Mouse (Mus musculus): ENCODE data around the gene Fam90a1a. TPM values are rescaled to one million over a fixed set of nuclear protein-coding genes. Genes with fewer than 3 reads are reported as not detected.
"Not testable (repeated sequence)": the region's sequence is repeated elsewhere in the genome, so short reads cannot be mapped to it uniquely, and the experiment has no call there.

Gene Fam90a1a
- not detected in 2 replicates for polyA plus RNA-seq (2015; fragmentation: Nextera tagmentation; extraction: Ambion mirVana)

GRCm38 (mm10) chr8:21958414-21958813 lies at the start of gene Fam90a1a:
Fam90a1a (plus strand) TSS chr8:21958714.
- no peaks in the 10 kb centered on the region for H3K27me3 ChIP-seq (replicated peaks)
- no peaks in the 10 kb centered on the region for H3K36me3 ChIP-seq
- no peaks in the 10 kb centered on the region for H3K4me1 ChIP-seq
- ATAC-seq (ENCODE audit: extremely low read depth, insufficient number of reproducible peaks, low FRiP score, low TSS enrichment): no peak
- H3K4me3 ChIP-seq: no peak within 1 kb of the TSS
- no peaks in the 10 kb centered on the region for H3K9me3 ChIP-seq
- WGBS: 81% methylated on average over 2 of the region's 2 CpGs
- no peak within 1 kb of the TSS for H3K9ac ChIP-seq
- no peak within 1 kb of the TSS for H3K27ac ChIP-seq (replicated peaks)
- no peak within 1 kb of the TSS for H3K4me2 ChIP-seq

- H3K27ac ChIP-seq (replicated peaks): no peak overlapping the region
- 15% methylated on average over 1 of the region's 1 CpGs for WGBS
- no peaks in the 10 kb centered on the region for H3K27me3 ChIP-seq (replicated peaks)
- H3K4me2 ChIP-seq: no peak overlapping the region
- no peaks in the 10 kb centered on the region for H3K36me3 ChIP-seq
- no peak overlapping the region for H3K4me3 ChIP-seq
- no peaks in the 10 kb centered on the region for H3K4me1 ChIP-seq
- ATAC-seq (ENCODE audit: extremely low read depth, insufficient number of reproducible peaks, low FRiP score, low TSS enrichment): no peak
- H3K9ac ChIP-seq: no peak overlapping the region
- H3K9me3 ChIP-seq: no peaks in the 10 kb centered on the region
Observed at GRCm38 (mm10) chr8:21911931-21912330, 46.6 kb upstream of the Fam90a1a start.

- Histone ChIP-seq H3K36me3 (no peaks in the 10 kb centered on the region), H3K4me1 (no peaks in the 10 kb centered on the region), H3K4me3 (no peak overlapping the region), H3K27me3 (replicated peaks) (no peaks in the 10 kb centered on the region), H3K9ac (no peak overlapping the region), H3K9me3 (no peaks in the 10 kb centered on the region), H3K4me2 (no peak overlapping the region), H3K27ac (replicated peaks) (no peak overlapping the region)
- 36% methylated on average over 2 of the region's 2 CpGs for WGBS
- no peak for ATAC-seq (ENCODE audit: extremely low read depth, insufficient number of reproducible peaks, low FRiP score, low TSS enrichment)
Observed at GRCm38 (mm10) chr8:21912554-21912953, 46.0 kb upstream of the Fam90a1a start.

GRCm38 (mm10) chr8:21915625-21916024 lies 42.9 kb upstream of the Fam90a1a start:
- no peak overlapping the region for H3K4me3 ChIP-seq
- no peaks in the 10 kb centered on the region for H3K4me1 ChIP-seq
- H3K4me2 ChIP-seq: no peak overlapping the region
- WGBS: 75% methylated on average over 3 of the region's 3 CpGs
- H3K9ac ChIP-seq: no peak overlapping the region
- no peak overlapping the region for H3K27ac ChIP-seq (replicated peaks)
- no peak for ATAC-seq (ENCODE audit: extremely low read depth, insufficient number of reproducible peaks, low FRiP score, low TSS enrichment)
- no peaks in the 10 kb centered on the region for H3K9me3 ChIP-seq
- no peaks in the 10 kb centered on the region for H3K27me3 ChIP-seq (replicated peaks)
- no peaks in the 10 kb centered on the region for H3K36me3 ChIP-seq

- 75% methylated on average over 3 of the region's 3 CpGs for WGBS
- not testable (repeated sequence) for H3K4me2 ChIP-seq
Observed at GRCm38 (mm10) chr8:21930754-21931153, 27.8 kb upstream of the Fam90a1a start.

GRCm38 (mm10) chr8:21932610-21933009 lies 25.9 kb upstream of the Fam90a1a start, which contains the start of gene Defb15:
Defb15 (minus strand) TSS chr8:21932710.
- Histone ChIP-seq H3K4me3 (no peak within 1 kb of the TSS), H3K9me3 (no peaks in the 10 kb centered on the region), H3K36me3 (no peaks in the 10 kb centered on the region), H3K4me1 (no peaks in the 10 kb centered on the region), H3K4me2 (no peak within 1 kb of the TSS), H3K27me3 (replicated peaks) (no peaks in the 10 kb centered on the region), H3K27ac (replicated peaks) (no peak within 1 kb of the TSS), H3K9ac (no peak within 1 kb of the TSS)
- 85% methylated on average over 6 of the region's 6 CpGs for WGBS
- ATAC-seq (ENCODE audit: extremely low read depth, insufficient number of reproducible peaks, low FRiP score, low TSS enrichment): no peak

More at GRCm38 (mm10) chr8:21930754-21931153, 27.8 kb upstream of the Fam90a1a start:
- ATAC-seq (ENCODE audit: extremely low read depth, insufficient number of reproducible peaks, low FRiP score, low TSS enrichment); H3K4me1 ChIP-seq; H3K4me3 ChIP-seq; H3K9ac ChIP-seq; H3K9me3 ChIP-seq; H3K27me3 ChIP-seq (replicated peaks); H3K36me3 ChIP-seq; H3K27ac ChIP-seq (replicated peaks): not testable (repeated sequence)

- H3K9ac ChIP-seq; H3K4me2 ChIP-seq; H3K4me3 ChIP-seq; H3K9me3 ChIP-seq; H3K27ac ChIP-seq (replicated peaks); H3K36me3 ChIP-seq; H3K4me1 ChIP-seq; H3K27me3 ChIP-seq (replicated peaks); ATAC-seq (ENCODE audit: extremely low read depth, insufficient number of reproducible peaks, low FRiP score, low TSS enrichment): not testable (repeated sequence)
- 59% methylated on average over 4 of the region's 4 CpGs for WGBS
Observed at GRCm38 (mm10) chr8:21938052-21938451, 20.5 kb upstream of the Fam90a1a start, which contains the start of gene Defb35. Defb35 (plus strand) TSS chr8:21938352.

- no peaks in the 10 kb centered on the region for H3K27me3 ChIP-seq (replicated peaks)
- H3K27ac ChIP-seq (replicated peaks): no peak within 1 kb of the TSS
- WGBS: 73% methylated on average over 6 of the region's 6 CpGs
- H3K4me1 ChIP-seq: no peaks in the 10 kb centered on the region
- H3K36me3 ChIP-seq: no peaks in the 10 kb centered on the region
- no peaks in the 10 kb centered on the region for H3K9me3 ChIP-seq
- no peak within 1 kb of the TSS for H3K4me2 ChIP-seq
- no peak within 1 kb of the TSS for H3K4me3 ChIP-seq
- ATAC-seq (ENCODE audit: extremely low read depth, insufficient number of reproducible peaks, low FRiP score, low TSS enrichment): no peak
- no peak within 1 kb of the TSS for H3K9ac ChIP-seq
Observed at GRCm38 (mm10) chr8:21946462-21946861, 12.1 kb upstream of the Fam90a1a start, which contains the start of gene Defb13. Defb13 (plus strand) TSS chr8:21946762.

GRCm38 (mm10) chr8:21947311-21948017 lies 11.1 kb upstream of the Fam90a1a start:
- H3K4me2 ChIP-seq: no peak overlapping the region
- H3K4me3 ChIP-seq: no peak overlapping the region
- 59% methylated on average over 9 of the region's 9 CpGs for WGBS
- no peak overlapping the region for H3K27ac ChIP-seq (replicated peaks)
- H3K4me1 ChIP-seq: no peaks in the 10 kb centered on the region
- H3K9ac ChIP-seq: no peak overlapping the region
- no peaks in the 10 kb centered on the region for H3K36me3 ChIP-seq
- no peak for ATAC-seq (ENCODE audit: extremely low read depth, insufficient number of reproducible peaks, low FRiP score, low TSS enrichment)
- no peaks in the 10 kb centered on the region for H3K27me3 ChIP-seq (replicated peaks)
- H3K9me3 ChIP-seq: no peaks in the 10 kb centered on the region

- Histone ChIP-seq H3K4me3 (no peak overlapping the region), H3K27me3 (replicated peaks) (no peaks in the 10 kb centered on the region), H3K9me3 (no peaks in the 10 kb centered on the region), H3K4me1 (no peaks in the 10 kb centered on the region), H3K9ac (no peak overlapping the region), H3K36me3 (no peaks in the 10 kb centered on the region), H3K27ac (replicated peaks) (no peak overlapping the region), H3K4me2 (no peak overlapping the region)
- WGBS: 6% methylated on average over 9 of the region's 9 CpGs
- no peak for ATAC-seq (ENCODE audit: extremely low read depth, insufficient number of reproducible peaks, low FRiP score, low TSS enrichment)
Observed at GRCm38 (mm10) chr8:21955321-21955720, 3.2 kb upstream of the Fam90a1a start.

GRCm38 (mm10) chr8:21956336-21956735 lies 2.2 kb upstream of the Fam90a1a start:
- no peak for ATAC-seq (ENCODE audit: extremely low read depth, insufficient number of reproducible peaks, low FRiP score, low TSS enrichment)
- Histone ChIP-seq H3K27me3 (replicated peaks) (no peaks in the 10 kb centered on the region), H3K9ac (no peak overlapping the region), H3K4me3 (no peak overlapping the region), H3K9me3 (no peaks in the 10 kb centered on the region), H3K36me3 (no peaks in the 10 kb centered on the region), H3K4me2 (no peak overlapping the region), H3K4me1 (no peaks in the 10 kb centered on the region), H3K27ac (replicated peaks) (no peak overlapping the region)
- 74% methylated on average over 3 of the region's 3 CpGs for WGBS

GRCm38 (mm10) chr8:21966646-21967045 lies 8.1 kb downstream of the Fam90a1a start:
- Histone ChIP-seq H3K9me3 (no peaks in the 10 kb centered on the region), H3K36me3 (no peaks in the 10 kb centered on the region), H3K4me1 (no peaks in the 10 kb centered on the region), H3K27me3 (replicated peaks) (no peaks in the 10 kb centered on the region), H3K27ac (replicated peaks) (no peak overlapping the region), H3K4me3 (no peak overlapping the region), H3K4me2 (no peak overlapping the region), H3K9ac (no peak overlapping the region)
- WGBS: 59% methylated on average over 1 of the region's 1 CpGs
- no peak for ATAC-seq (ENCODE audit: extremely low read depth, insufficient number of reproducible peaks, low FRiP score, low TSS enrichment)
